Mouse (Mus musculus) liver, embryonic 14.5 days (tissue): Measurements from ENCODE around the gene Pfkl.

Experiments used
- CTCF ChIP-seq: IDR thresholded peaks from 2 replicates; pipeline ENCODE4 v1.5.1; 2016; ENCODE audit warnings: antibody characterized with exemption, low read depth, control low read depth
- EP300 ChIP-seq: IDR thresholded peaks from 2 replicates; pipeline ENCODE4 v1.6.1; 2016; ENCODE audit warnings: antibody characterized with exemption, low read depth

- TF ChIP-seq EP300: no peak
- TF ChIP-seq CTCF: no peak
Measured at GRCm38 (mm10) chr10:78019291-78019690, 9.4 kb upstream of the Pfkl start.
